Mouse (Mus musculus): ENCODE measurements at regions not wholly inside any gene's neighbourhood (a gene's known extent, or its start where the extent isn't known, plus 50 kb on each side); places are given as distances from the start of the nearest gene placed in this dataset.
A peak's percentile ranks its signal among the peaks of the same experiment; 100 is the strongest.

DNA sequence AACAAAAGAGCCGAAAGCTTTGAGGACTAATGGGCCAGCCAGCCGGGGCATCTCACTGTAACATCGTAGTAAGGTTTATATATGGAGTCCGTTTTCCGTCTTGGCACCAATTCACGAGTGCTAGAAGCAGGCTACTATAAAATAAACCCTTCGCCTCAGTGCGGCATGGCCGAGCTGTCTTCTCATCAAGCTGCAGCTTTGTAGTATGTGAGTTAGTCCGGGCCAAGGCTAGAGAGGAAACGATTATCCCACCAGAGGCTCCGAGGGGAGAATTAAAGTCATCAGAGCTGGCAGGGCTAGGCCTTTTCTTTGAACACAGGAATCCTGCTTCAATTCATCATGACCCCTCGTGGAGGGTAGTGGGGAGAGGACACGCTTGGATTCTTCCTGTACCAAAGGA, 138.9 kb upstream of the Arglu1 start:
- Histone ChIP-seq H3K4me1 (ENCODE audit: control insufficient read depth, insufficient read depth, low read length) (peaks cover 2% of the 10 kb centered on the region; the same call in 1 of the 2 replicates), H3K4me2 (ENCODE audit: low read depth, low read length) (no peak overlapping the region), H3K36me3 (ENCODE audit: control insufficient read depth, insufficient read depth) (no peaks in the 10 kb centered on the region), H3K4me3 (ENCODE audit: low read length) (no peak overlapping the region), H3K9ac (ENCODE audit: low read length) (no peak overlapping the region), H3K27ac (ENCODE audit: low read length) (peak overlapping the region; percentile 1; the same call in 1 of the 2 replicates), H3K27me3 (ENCODE audit: control insufficient read depth, insufficient read depth, low read length) (no peaks in the 10 kb centered on the region), H3K9me3 (replicated peaks; ENCODE audit: control insufficient read depth, low read length) (no peaks in the 10 kb centered on the region)
- WGBS = 63% methylated on average over 14 of the region's 14 CpGs
- no peak for ATAC-seq (replicated peaks; ENCODE audit: extremely low read depth, insufficient read depth, low FRiP score)

GRCm38 (mm10) chr8:8827555-8827954, 137.2 kb upstream of the Arglu1 start:
- no peak for ATAC-seq (replicated peaks; ENCODE audit: extremely low read depth, insufficient read depth, low FRiP score)
- Histone ChIP-seq H3K4me3 (ENCODE audit: low read length) (no peak overlapping the region), H3K9me3 (replicated peaks; ENCODE audit: control insufficient read depth, low read length) (no peaks in the 10 kb centered on the region), H3K4me2 (ENCODE audit: low read depth, low read length) (no peak overlapping the region), H3K27me3 (ENCODE audit: control insufficient read depth, insufficient read depth, low read length) (no peaks in the 10 kb centered on the region), H3K27ac (ENCODE audit: low read length) (no peak overlapping the region), H3K4me1 (ENCODE audit: control insufficient read depth, insufficient read depth, low read length) (peaks cover 2% of the 10 kb centered on the region; the same call in 1 of the 2 replicates), H3K36me3 (ENCODE audit: control insufficient read depth, insufficient read depth) (no peaks in the 10 kb centered on the region), H3K9ac (ENCODE audit: low read length) (no peak overlapping the region)
- 87% methylated on average over 7 of the region's 7 CpGs for WGBS

DNA sequence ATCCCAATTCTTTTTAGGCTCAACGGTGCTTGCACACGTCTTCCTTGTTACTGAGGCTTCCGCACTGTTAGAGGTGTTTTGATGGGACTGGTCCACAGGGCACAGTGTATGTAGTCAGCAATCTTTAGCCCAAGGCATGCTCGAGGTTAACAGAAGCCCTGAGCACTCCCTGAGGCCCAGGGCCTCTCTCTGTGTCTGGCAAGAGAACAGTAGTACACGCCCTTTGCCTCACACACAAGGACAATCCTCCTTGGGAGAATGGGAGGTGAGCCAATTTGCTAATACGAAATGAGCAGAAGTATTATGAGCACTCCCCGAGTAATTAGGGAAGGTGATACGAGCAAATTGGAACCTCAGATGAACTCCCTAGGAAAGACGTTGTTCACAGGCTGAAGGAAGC, 136.5 kb upstream of the Arglu1 start:
- H3K9ac ChIP-seq (ENCODE audit: low read length) = no peak overlapping the region
- H3K4me3 ChIP-seq (ENCODE audit: low read length) = no peak overlapping the region
- no peak overlapping the region for H3K27ac ChIP-seq (ENCODE audit: low read length)
- no peaks in the 10 kb centered on the region for H3K9me3 ChIP-seq (replicated peaks; ENCODE audit: control insufficient read depth, low read length)
- no peak for ATAC-seq (replicated peaks; ENCODE audit: extremely low read depth, insufficient read depth, low FRiP score)
- no peaks in the 10 kb centered on the region for H3K36me3 ChIP-seq (ENCODE audit: control insufficient read depth, insufficient read depth)
- H3K4me2 ChIP-seq (ENCODE audit: low read depth, low read length) = no peak overlapping the region
- peaks cover 2% of the 10 kb centered on the region; the same call in 1 of the 2 replicates for H3K4me1 ChIP-seq (ENCODE audit: control insufficient read depth, insufficient read depth, low read length)
- H3K27me3 ChIP-seq (ENCODE audit: control insufficient read depth, insufficient read depth, low read length) = no peaks in the 10 kb centered on the region
- 57% methylated on average over 9 of the region's 9 CpGs for WGBS

- no peaks in the 10 kb centered on the region for H3K9me3 ChIP-seq (replicated peaks; ENCODE audit: control insufficient read depth, low read length)
- H3K27ac ChIP-seq (ENCODE audit: low read length) = no peak overlapping the region
- H3K4me2 ChIP-seq (ENCODE audit: low read depth, low read length) = no peak overlapping the region
- no peaks in the 10 kb centered on the region for H3K36me3 ChIP-seq (ENCODE audit: control insufficient read depth, insufficient read depth)
- no peak overlapping the region for H3K9ac ChIP-seq (ENCODE audit: low read length)
- H3K4me1 ChIP-seq (ENCODE audit: control insufficient read depth, insufficient read depth, low read length) = peaks cover 19% of the 10 kb centered on the region
- no peak for ATAC-seq (replicated peaks; ENCODE audit: extremely low read depth, insufficient read depth, low FRiP score)
- 70% methylated on average over 5 of the region's 5 CpGs for WGBS
- no peak overlapping the region for H3K4me3 ChIP-seq (ENCODE audit: low read length)
- H3K27me3 ChIP-seq (ENCODE audit: control insufficient read depth, insufficient read depth, low read length) = no peaks in the 10 kb centered on the region
These were observed 134.6 kb upstream of the Arglu1 start for GRCm38 (mm10) chr8:8824886-8825285.

DNA sequence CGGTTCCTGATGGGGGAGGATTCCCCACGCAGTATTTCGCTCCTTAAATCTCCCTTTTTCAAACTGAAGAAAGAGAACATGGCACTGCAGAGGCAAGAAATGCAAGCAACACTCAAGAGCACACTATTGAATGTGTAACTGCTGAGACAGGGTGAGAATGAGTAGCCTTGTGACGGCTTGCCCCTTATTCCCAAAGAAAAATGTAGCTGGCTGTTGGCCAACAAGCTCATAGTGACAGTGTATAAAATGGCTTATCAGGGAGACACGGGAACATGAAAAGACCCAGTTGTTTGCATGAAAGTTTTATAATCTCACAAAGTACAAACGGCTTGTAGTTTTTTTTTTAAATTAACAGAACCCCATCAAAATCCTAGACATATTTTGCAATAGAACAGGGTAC, 130.8 kb upstream of the Arglu1 start:
- H3K36me3 ChIP-seq (ENCODE audit: control insufficient read depth, insufficient read depth) = no peaks in the 10 kb centered on the region
- H3K9ac ChIP-seq (ENCODE audit: low read length) = no peak overlapping the region
- 27% methylated on average over 6 of the region's 6 CpGs for WGBS
- H3K4me1 ChIP-seq (ENCODE audit: control insufficient read depth, insufficient read depth, low read length) = peaks cover 19% of the 10 kb centered on the region
- no peak overlapping the region for H3K4me3 ChIP-seq (ENCODE audit: low read length)
- no peaks in the 10 kb centered on the region for H3K9me3 ChIP-seq (replicated peaks; ENCODE audit: control insufficient read depth, low read length)
- H3K4me2 ChIP-seq (ENCODE audit: low read depth, low read length) = no peak overlapping the region
- peak overlapping the region; percentile 15 for H3K27ac ChIP-seq (ENCODE audit: low read length)
- ATAC-seq (replicated peaks; ENCODE audit: extremely low read depth, insufficient read depth, low FRiP score) = no peak; the same call in 1 of the 2 replicates
- H3K27me3 ChIP-seq (ENCODE audit: control insufficient read depth, insufficient read depth, low read length) = no peaks in the 10 kb centered on the region

GRCm38 (mm10) chr8:8820614-8821013, 130.3 kb upstream of the Arglu1 start:
- 35% methylated on average over 6 of the region's 6 CpGs for whole genome bisulfite sequencing
- Histone ChIP-seq H3K36me3 (ENCODE audit: control insufficient read depth, insufficient read depth) (no peaks in the 10 kb centered on the region), H3K27ac (ENCODE audit: low read length) (peak overlapping the region; percentile 15), H3K4me2 (ENCODE audit: low read depth, low read length) (no peak overlapping the region), H3K27me3 (ENCODE audit: control insufficient read depth, insufficient read depth, low read length) (no peaks in the 10 kb centered on the region), H3K9me3 (replicated peaks; ENCODE audit: control insufficient read depth, low read length) (no peaks in the 10 kb centered on the region), H3K4me3 (ENCODE audit: low read length) (no peak overlapping the region), H3K4me1 (ENCODE audit: control insufficient read depth, insufficient read depth, low read length) (peaks cover 19% of the 10 kb centered on the region), H3K9ac (ENCODE audit: low read length) (no peak overlapping the region)
- peak; percentile 66; the same call in 1 of the 2 replicates for ATAC-seq (replicated peaks; ENCODE audit: extremely low read depth, insufficient read depth, low FRiP score)

- 66% methylated on average over 9 of the region's 9 CpGs for WGBS
- no peaks in the 10 kb centered on the region for H3K36me3 ChIP-seq (ENCODE audit: control insufficient read depth, insufficient read depth)
- no peak overlapping the region for H3K4me3 ChIP-seq (ENCODE audit: low read length)
- H3K9ac ChIP-seq (ENCODE audit: low read length) = no peak overlapping the region
- 0 out of 2 replicates have a peak, but pooled peaks have one; percentile 42 for ATAC-seq (replicated peaks; ENCODE audit: extremely low read depth, insufficient read depth, low FRiP score)
- H3K4me2 ChIP-seq (ENCODE audit: low read depth, low read length) = no peak overlapping the region; the same call in 1 of the 2 replicates
- H3K4me1 ChIP-seq (ENCODE audit: control insufficient read depth, insufficient read depth, low read length) = peaks cover 19% of the 10 kb centered on the region
- peak overlapping the region; percentile 67 for H3K27ac ChIP-seq (ENCODE audit: low read length)
- H3K27me3 ChIP-seq (ENCODE audit: control insufficient read depth, insufficient read depth, low read length) = no peaks in the 10 kb centered on the region
- no peaks in the 10 kb centered on the region for H3K9me3 ChIP-seq (replicated peaks; ENCODE audit: control insufficient read depth, low read length)
These were observed 129.1 kb upstream of the Arglu1 start for GRCm38 (mm10) chr8:8819233-8819931.

- Histone ChIP-seq H3K36me3 (ENCODE audit: control insufficient read depth, insufficient read depth) (no peaks in the 10 kb centered on the region), H3K4me3 (ENCODE audit: low read length) (no peak overlapping the region), H3K9ac (ENCODE audit: low read length) (no peak overlapping the region), H3K4me1 (ENCODE audit: control insufficient read depth, insufficient read depth, low read length) (no peaks in the 10 kb centered on the region), H3K9me3 (replicated peaks; ENCODE audit: control insufficient read depth, low read length) (no peaks in the 10 kb centered on the region), H3K27ac (ENCODE audit: low read length) (no peak overlapping the region), H3K4me2 (ENCODE audit: low read depth, low read length) (no peak overlapping the region), H3K27me3 (ENCODE audit: control insufficient read depth, insufficient read depth, low read length) (no peaks in the 10 kb centered on the region)
- WGBS = 84% methylated on average over 5 of the region's 5 CpGs
- ATAC-seq (replicated peaks; ENCODE audit: extremely low read depth, insufficient read depth, low FRiP score) = no peak
These were observed 122.5 kb upstream of the Arglu1 start for GRCm38 (mm10) chr8:8812807-8813167.

DNA sequence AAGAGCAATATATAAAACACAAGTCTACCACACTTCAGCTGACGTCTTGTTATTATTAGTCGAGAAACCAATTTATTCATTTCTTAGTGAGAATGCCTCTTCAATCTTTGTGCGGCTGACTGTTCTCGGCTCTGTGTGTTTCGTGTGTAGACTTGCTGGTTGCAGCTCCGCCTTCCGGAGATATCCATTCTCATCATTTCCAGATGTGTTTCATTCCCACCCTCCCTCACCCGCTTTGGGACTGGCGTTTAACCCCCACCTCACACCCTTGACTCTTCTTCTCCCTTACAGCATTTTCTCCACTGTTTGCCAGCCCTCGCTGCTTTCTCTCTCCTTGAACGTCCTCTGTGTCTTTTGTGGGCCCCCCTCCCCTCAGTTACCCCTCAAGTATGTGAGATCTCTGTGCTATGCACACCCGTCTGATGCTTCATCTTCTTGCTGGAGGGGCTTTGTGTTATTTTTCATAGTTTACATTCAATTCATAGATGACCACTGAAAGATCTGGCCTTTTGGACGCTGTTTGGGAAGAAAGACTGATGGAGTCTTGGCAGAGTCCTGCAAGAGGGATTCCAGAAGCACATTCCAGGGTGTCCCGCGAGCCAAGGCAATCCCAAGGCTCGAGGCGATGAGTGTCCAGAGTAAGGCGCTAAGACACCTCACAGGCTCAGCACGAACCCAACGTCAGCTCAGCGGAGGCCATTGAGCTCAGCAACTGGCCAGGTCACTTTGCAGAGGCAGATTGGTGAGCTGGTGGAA, 121.9 kb upstream of the Arglu1 start:
- H3K4me1 ChIP-seq (ENCODE audit: control insufficient read depth, insufficient read depth, low read length) = no peaks in the 10 kb centered on the region
- no peak overlapping the region for H3K4me3 ChIP-seq (ENCODE audit: low read length)
- 67% methylated on average over 21 of the region's 21 CpGs for WGBS
- no peak overlapping the region for H3K9ac ChIP-seq (ENCODE audit: low read length)
- peak; percentile 28; the same call in 1 of the 2 replicates for ATAC-seq (replicated peaks; ENCODE audit: extremely low read depth, insufficient read depth, low FRiP score)
- no peak overlapping the region for H3K27ac ChIP-seq (ENCODE audit: low read length)
- H3K4me2 ChIP-seq (ENCODE audit: low read depth, low read length) = no peak overlapping the region
- no peaks in the 10 kb centered on the region for H3K36me3 ChIP-seq (ENCODE audit: control insufficient read depth, insufficient read depth)
- no peaks in the 10 kb centered on the region for H3K9me3 ChIP-seq (replicated peaks; ENCODE audit: control insufficient read depth, low read length)
- no peaks in the 10 kb centered on the region for H3K27me3 ChIP-seq (ENCODE audit: control insufficient read depth, insufficient read depth, low read length)
